19 mouse cellular contexts compared by ENCODE assay signal in genomic region chr17:9291601-9292000, GRCm38 (mm10).
"Had no signal": no experiment of that assay in that cellular context is flagged by ENCODE, and none has a peak within 500 bp of the region (broad histone marks: within the 10 kb centered on the region; RNA-seq: fewer than 3 reads in every experiment).

No protein-coding gene starts in this region.

- H3K27ac ChIP-seq: kidney, embryonic 15.5 days; limb, embryonic 12.5 days; limb, embryonic 15.5 days; liver, embryonic 14.5 days; midbrain, embryonic 10.5 days; midbrain, embryonic 13.5 days; neural tube, embryonic 13.5 days had no signal

- H3K36me3 ChIP-seq: kidney, embryonic 15.5 days; limb, embryonic 12.5 days; limb, embryonic 15.5 days; midbrain, embryonic 10.5 days; midbrain, embryonic 13.5 days; neural tube, embryonic 13.5 days had no signal

- H3K27me3 ChIP-seq: kidney, embryonic 15.5 days; limb, embryonic 12.5 days; limb, embryonic 15.5 days; megakaryocyte, embryonic 14.5 days; midbrain, embryonic 13.5 days; neural tube, embryonic 13.5 days had no signal

- H3K9me3 ChIP-seq: kidney, embryonic 15.5 days; limb, embryonic 12.5 days; limb, embryonic 15.5 days; midbrain, embryonic 10.5 days; midbrain, embryonic 13.5 days; neural tube, embryonic 13.5 days had no signal

- H3K4me3 ChIP-seq: kidney, embryonic 15.5 days; left cerebral cortex, adult 2 months; limb, embryonic 12.5 days; limb, embryonic 15.5 days; megakaryocyte, embryonic 14.5 days; midbrain, embryonic 10.5 days; midbrain, embryonic 13.5 days; myocyte; neural tube, embryonic 13.5 days had no signal

- H3K4me1 ChIP-seq: kidney, embryonic 15.5 days; limb, embryonic 15.5 days; megakaryocyte, embryonic 14.5 days; neural tube, embryonic 13.5 days had no signal

- DNase-seq: kidney, adult 8-10 months; kidney, postnatal 10 days; kidney, postnatal 36 days; left cerebral cortex, postnatal 4 days; liver, postnatal 0 days; lung, embryonic 14.5 days; lung, postnatal 36 days; thymus, adult 18-20 months; thymus, postnatal 36 days had no signal
